9 mouse cellular contexts compared by ENCODE assay signal in the genomic region with DNA sequence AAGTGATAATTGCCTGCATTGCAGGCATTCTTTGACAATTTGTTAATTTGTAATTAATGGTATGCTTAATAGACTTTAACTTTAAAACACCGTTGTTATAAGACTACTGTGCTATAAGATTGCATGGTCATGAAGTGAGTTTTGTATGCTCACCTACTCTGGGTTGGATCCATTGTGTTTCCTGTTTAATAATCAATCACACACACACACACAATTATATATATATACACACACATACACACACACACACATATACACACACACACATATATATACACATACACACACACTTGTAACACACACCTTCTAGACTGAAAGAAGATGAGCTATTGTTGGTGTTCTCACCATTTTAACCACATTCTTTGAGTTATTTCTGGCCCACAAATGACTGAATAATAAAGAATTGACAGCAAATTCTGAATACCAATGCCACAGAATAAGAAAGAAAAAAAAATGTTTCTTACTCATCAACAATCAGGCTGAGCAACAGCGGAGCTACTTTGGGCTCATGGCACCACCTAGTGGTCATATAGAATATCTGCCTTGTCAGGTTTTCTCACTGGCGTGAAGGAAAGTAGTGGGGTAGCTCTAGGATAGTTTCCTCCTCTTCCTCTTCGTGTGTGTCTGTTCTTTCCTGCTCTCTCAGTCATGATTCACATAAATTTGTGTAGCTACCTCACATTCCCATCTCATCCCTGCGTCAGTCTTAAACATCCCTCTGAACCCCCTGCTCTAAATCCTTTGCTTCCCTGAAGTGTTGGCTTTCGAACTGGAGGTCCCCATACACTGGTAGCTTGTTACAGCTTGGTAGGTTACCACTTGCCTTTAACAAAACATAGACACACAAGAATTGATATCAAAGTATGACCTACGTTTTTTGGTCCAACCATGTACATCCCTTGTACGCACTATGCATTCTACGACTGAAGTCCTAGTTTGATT. TPM values are rescaled to one million over a fixed set of nuclear protein-coding genes. Genes with fewer than 3 reads are reported as not detected.
DNase-seq lines count a peak whose midpoint lies in the region; ATAC-seq and TF ChIP-seq lines count a peak whose summit lies in the region.
"Had no signal": no experiment of that assay in that cellular context is flagged by ENCODE, and none has a peak within 500 bp of the region (broad histone marks: within the 10 kb centered on the region; RNA-seq: fewer than 3 reads in every experiment).

No protein-coding gene starts in this region.

- H3K36me3 ChIP-seq in intestine, postnatal 0 days (ENCODE audit: control insufficient read depth, insufficient read depth): no peaks in the 10 kb centered on the region
- H3K36me3 ChIP-seq in intestine, embryonic 16.5 days (ENCODE audit: control insufficient read depth, insufficient read depth, low read length): no peaks in the 10 kb centered on the region
- no peaks in the 10 kb centered on the region for H3K36me3 ChIP-seq in forebrain, embryonic 12.5 days (replicated peaks)
- no peaks in the 10 kb centered on the region for H3K36me3 ChIP-seq in midbrain, embryonic 15.5 days (replicated peaks)
- H3K36me3 ChIP-seq: embryonic facial prominence, embryonic 12.5 days had no signal

- no peak overlapping the region for H3K9ac ChIP-seq in intestine, postnatal 0 days (ENCODE audit: low read depth, low read length)
- H3K9ac ChIP-seq in intestine, embryonic 16.5 days (ENCODE audit: low read depth, low read length): no peak overlapping the region
- H3K9ac ChIP-seq in forebrain, embryonic 12.5 days: no peak overlapping the region
- H3K9ac ChIP-seq in midbrain, embryonic 15.5 days: no peak overlapping the region
- H3K9ac ChIP-seq: embryonic facial prominence, embryonic 12.5 days had no signal

- no peak overlapping the region for H3K4me3 ChIP-seq in intestine, postnatal 0 days (ENCODE audit: low read depth, low read length)
- H3K4me3 ChIP-seq in intestine, embryonic 16.5 days (ENCODE audit: low read length): no peak overlapping the region
- H3K4me3 ChIP-seq in forebrain, embryonic 12.5 days (replicated peaks): no peak overlapping the region
- no peak overlapping the region for H3K4me3 ChIP-seq in midbrain, embryonic 15.5 days
- H3K4me3 ChIP-seq: embryonic facial prominence, embryonic 12.5 days had no signal

- no peaks in the 10 kb centered on the region for H3K4me1 ChIP-seq in intestine, postnatal 0 days (replicated peaks; ENCODE audit: control insufficient read depth, insufficient read depth, low read length)
- no peaks in the 10 kb centered on the region for H3K4me1 ChIP-seq in intestine, embryonic 16.5 days (ENCODE audit: control insufficient read depth, insufficient read depth, low read length)
- H3K4me1 ChIP-seq in forebrain, embryonic 12.5 days: no peaks in the 10 kb centered on the region
- H3K4me1 ChIP-seq in midbrain, embryonic 15.5 days: peaks cover 6% of the 10 kb centered on the region; the same call in 1 of the 2 replicates
- H3K4me1 ChIP-seq: embryonic facial prominence, embryonic 12.5 days had no signal

- ATAC-seq in intestine, postnatal 0 days: no peak
- no peak for ATAC-seq in intestine, embryonic 16.5 days
- ATAC-seq in activated CD4-positive, CD25-positive, alpha-beta regulatory T cell, adult 4 months: peak; percentile 66
- peak; percentile 81 for ATAC-seq in forebrain, embryonic 12.5 days (ENCODE audit: low FRiP score)
- ATAC-seq in midbrain, embryonic 15.5 days (replicated peaks): peak; percentile 77

- peak; percentile 89 for TF ChIP-seq CTCF in intestine, postnatal 0 days (IDR thresholded peaks at IDR 0.05; ENCODE audit: low read depth)

- peak; percentile 16 for DNase-seq in CD4-positive helper T cell, adult 2 months (ENCODE audit: low read depth, low spot score)
- peak; percentile 34 to 57 for DNase-seq in kidney, postnatal 4 days
- no peak for DNase-seq in yolk sac, embryonic 10.5 days (ENCODE audit: low spot score)

- H3K4me2 ChIP-seq in intestine, postnatal 0 days (replicated peaks; ENCODE audit: low read depth): no peak overlapping the region
- no peak overlapping the region for H3K4me2 ChIP-seq in intestine, embryonic 16.5 days (ENCODE audit: low read depth, low read length)
- no peak overlapping the region for H3K4me2 ChIP-seq in forebrain, embryonic 12.5 days
- H3K4me2 ChIP-seq in midbrain, embryonic 15.5 days: no peak overlapping the region
- H3K4me2 ChIP-seq: embryonic facial prominence, embryonic 12.5 days had no signal

- no peak overlapping the region for H3K27ac ChIP-seq in intestine, postnatal 0 days (ENCODE audit: low read depth, low read length)
- no peak overlapping the region for H3K27ac ChIP-seq in intestine, embryonic 16.5 days (ENCODE audit: low read length)
- no peak overlapping the region for H3K27ac ChIP-seq in forebrain, embryonic 12.5 days
- H3K27ac ChIP-seq in midbrain, embryonic 15.5 days: no peak overlapping the region
- H3K27ac ChIP-seq: embryonic facial prominence, embryonic 12.5 days had no signal

- H3K9me3 ChIP-seq in intestine, postnatal 0 days (ENCODE audit: control insufficient read depth): no peaks in the 10 kb centered on the region
- no peaks in the 10 kb centered on the region for H3K9me3 ChIP-seq in intestine, embryonic 16.5 days (ENCODE audit: control insufficient read depth, low read length)
- no peaks in the 10 kb centered on the region for H3K9me3 ChIP-seq in forebrain, embryonic 12.5 days
- H3K9me3 ChIP-seq in midbrain, embryonic 15.5 days: no peaks in the 10 kb centered on the region
- H3K9me3 ChIP-seq: embryonic facial prominence, embryonic 12.5 days had no signal

- WGBS in intestine, postnatal 0 days: 48% methylated on average over 9 of the region's 9 CpGs
- 48% methylated on average over 9 of the region's 9 CpGs for WGBS in intestine, embryonic 16.5 days
- 50% methylated on average over 9 of the region's 9 CpGs for WGBS in forebrain, embryonic 12.5 days
- WGBS in midbrain, embryonic 15.5 days: 45% methylated on average over 9 of the region's 9 CpGs

- H3K27me3 ChIP-seq in intestine, postnatal 0 days (replicated peaks; ENCODE audit: control insufficient read depth, insufficient read depth, low read length): no peaks in the 10 kb centered on the region
- no peaks in the 10 kb centered on the region for H3K27me3 ChIP-seq in intestine, embryonic 16.5 days (replicated peaks; ENCODE audit: control insufficient read depth, insufficient read depth, low read length)
- peaks cover 5% of the 10 kb centered on the region; the same call in 1 of the 2 replicates for H3K27me3 ChIP-seq in forebrain, embryonic 12.5 days
- no peaks in the 10 kb centered on the region for H3K27me3 ChIP-seq in midbrain, embryonic 15.5 days (replicated peaks)
- H3K27me3 ChIP-seq: embryonic facial prominence, embryonic 12.5 days had no signal

RNA-seq across cellular contexts. Expression of a gene that starts 18.9 kb away (rescaled TPM):
- 24.2 TPM in 2 replicates for polyA plus RNA-seq in intestine, postnatal 0 days (2015; fragmentation: Nextera tagmentation; extraction: Ambion mirVana)
- polyA plus RNA-seq in intestine, embryonic 16.5 days (2015; fragmentation: Nextera tagmentation; extraction: Ambion mirVana): 29.7 and 31.2 TPM in 2 replicates
- under 1 TPM in 1 of 2 experiments, not detected in 1; 0.22 TPM for polyA plus RNA-seq in activated CD4-positive, CD25-positive, alpha-beta regulatory T cell, adult 4 months (2017; shearing (Covaris generic))
- 88.1 and 99.2 TPM in 2 replicates for polyA plus RNA-seq in forebrain, embryonic 12.5 days (2016; fragmentation: Nextera tagmentation; extraction: Ambion mirVana)
- 129 and 137 TPM in 2 replicates for polyA plus RNA-seq in midbrain, embryonic 15.5 days (2015; fragmentation: Nextera tagmentation; extraction: Ambion mirVana)

Comparison
In these comparisons a context has a peak if more than half of its experiments do, and no peak if none do; other contexts are left out.
1. ATAC-seq: peak in activated CD4-positive, CD25-positive, alpha-beta regulatory T cell, adult 4 months (single experiment), forebrain, embryonic 12.5 days (single experiment) and midbrain, embryonic 15.5 days (single experiment); none in intestine, postnatal 0 days (single experiment) and intestine, embryonic 16.5 days (single experiment).
2. RNA of a gene that starts 18.9 kb away (polyA plus RNA-seq): 129 to 137 TPM in midbrain, embryonic 15.5 days, 88.1 to 99.2 TPM in forebrain, embryonic 12.5 days, 29.7 to 31.2 TPM in intestine, embryonic 16.5 days and 24.2 TPM in intestine, postnatal 0 days; 0.22 TPM in activated CD4-positive, CD25-positive, alpha-beta regulatory T cell, adult 4 months; every median in the first group is over 10 times any median in the second.